Mouse (Mus musculus) neural tube, embryonic 13.5 days (tissue): Measurements from ENCODE around the gene Ankrd52. TPM values are rescaled to one million over a fixed set of nuclear protein-coding genes. Genes with fewer than 3 reads are reported as not detected.

Experiments used
- ATAC-seq: fragments of 200-750 bp; cut with Nextera tagmentation; 2 replicates; pipeline ENCODE4 v1.8.0; 2017; ENCODE audit warnings: low read depth, mild to moderate bottlenecking, moderate TSS enrichment, moderate library complexity
- H3K27ac ChIP-seq: fragments of 300-500 bp; sonication (generic); replicated peaks from 2 replicates; pipeline ENCODE4 v1.5.1; 2015; ENCODE audit warnings: moderate library complexity, mild to moderate bottlenecking, inconsistent platforms
- H3K27me3 ChIP-seq: fragments of 300-500 bp; sonication (generic); 2 replicates; pipeline ENCODE4 v1.6.1; 2015; ENCODE audit warnings: mild to moderate bottlenecking, inconsistent platforms
- H3K36me3 ChIP-seq: fragments of 300-500 bp; sonication (generic); 2 replicates; pipeline ENCODE4 v1.6.1; 2015; ENCODE audit warnings: mild to moderate bottlenecking, inconsistent platforms
- H3K4me1 ChIP-seq: fragments of 300-500 bp; sonication (generic); replicated peaks from 2 replicates; pipeline ENCODE4 v1.6.1; 2015; ENCODE audit warnings: inconsistent platforms
- H3K4me2 ChIP-seq: fragments of 300-500 bp; sonication (generic); 2 replicates; pipeline ENCODE4 v1.6.1; 2015; ENCODE audit warnings: inconsistent platforms, mild to moderate bottlenecking, moderate library complexity
- H3K4me3 ChIP-seq: fragments of 300-500 bp; sonication (generic); 2 replicates; pipeline ENCODE4 v1.5.1; 2015; ENCODE audit warnings: mild to moderate bottlenecking, inconsistent platforms
- H3K9ac ChIP-seq: fragments of 300-500 bp; sonication (generic); 2 replicates; pipeline ENCODE4 v1.6.1; 2015; ENCODE audit warnings: moderate library complexity, mild to moderate bottlenecking, inconsistent platforms
- H3K9me3 ChIP-seq: fragments of 300-500 bp; sonication (generic); 2 replicates; pipeline ENCODE4 v1.6.1; 2016; ENCODE audit warnings: inconsistent platforms
- WGBS: fragments of 180-500 bp; shearing (Covaris S2); methylation state at CpG from one replicate; pipeline ENCODE4 v1.1.7; 2015; 5-methylcytosine and 5-hydroxymethylcytosine counted together
- polyA plus RNA-seq: library from polyadenylated mRNA; unstranded; fragments of >200 nt; fragmentation: Nextera tagmentation; extraction: Ambion mirVana; gene quantifications from 2 replicates; pipeline ENCODE4 v1.2.1, GENCODE M21; 2015

The Ankrd52 gene
- polyA plus RNA-seq, 1 experiment from 2014 or later: 9.5 TPM

GRCm38 (mm10) chr10:128344568-128345275 is 32.2 kb upstream of the Ankrd52 start:
- Histone ChIP-seq H3K27ac (peak overlapping the region; percentile 39; the same call in 1 of the 2 replicates), H3K4me1 (peaks cover 26% of the 10 kb centered on the region), H3K9ac (0 out of 2 replicates have a peak overlapping the region, but pooled peaks have one; percentile 35), H3K27me3 (no peaks in the 10 kb centered on the region), H3K36me3 (peaks cover 4% of the 10 kb centered on the region; the same call in 1 of the 2 replicates), H3K9me3 (no peaks in the 10 kb centered on the region), H3K4me3 (no peak overlapping the region), H3K4me2 (peak overlapping the region; percentile 6; the same call in 1 of the 2 replicates)
- no peak for ATAC-seq
- WGBS: 62% methylated on average over 7 of the region's 7 CpGs

GRCm38 (mm10) chr10:128347541-128347940 is 29.4 kb upstream of the Ankrd52 start:
- no peak overlapping the region for H3K4me2 ChIP-seq
- H3K9ac ChIP-seq: no peak overlapping the region
- ATAC-seq: no peak
- H3K27me3 ChIP-seq: no peaks in the 10 kb centered on the region
- H3K36me3 ChIP-seq: peaks cover 30% of the 10 kb centered on the region
- WGBS: 93% methylated on average over 8 of the region's 8 CpGs
- no peaks in the 10 kb centered on the region for H3K9me3 ChIP-seq
- H3K4me1 ChIP-seq: peaks cover 16% of the 10 kb centered on the region
- no peak overlapping the region for H3K27ac ChIP-seq
- no peak overlapping the region for H3K4me3 ChIP-seq

GRCm38 (mm10) chr10:128358796-128359195 is 18.1 kb upstream of the Ankrd52 start:
- H3K4me2 ChIP-seq: no peak overlapping the region
- WGBS: 66% methylated on average over 2 of the region's 2 CpGs
- no peaks in the 10 kb centered on the region for H3K27me3 ChIP-seq
- ATAC-seq: no peak
- no peak overlapping the region for H3K27ac ChIP-seq
- peaks cover 90% of the 10 kb centered on the region for H3K36me3 ChIP-seq
- no peaks in the 10 kb centered on the region for H3K9me3 ChIP-seq
- no peaks in the 10 kb centered on the region for H3K4me1 ChIP-seq
- no peak overlapping the region for H3K9ac ChIP-seq
- no peak overlapping the region for H3K4me3 ChIP-seq

GRCm38 (mm10) chr10:128359226-128359625 is 17.7 kb upstream of the Ankrd52 start:
- no peak for ATAC-seq
- H3K36me3 ChIP-seq: peaks cover 89% of the 10 kb centered on the region
- 95% methylated on average over 6 of the region's 6 CpGs for WGBS

GRCm38 (mm10) chr10:128361836-128362235 is 15.1 kb upstream of the Ankrd52 start:
- Histone ChIP-seq H3K4me3 (no peak overlapping the region), H3K9me3 (no peaks in the 10 kb centered on the region), H3K4me1 (peaks cover 3% of the 10 kb centered on the region; the same call in 1 of the 2 replicates), H3K36me3 (peaks cover 85% of the 10 kb centered on the region), H3K4me2 (no peak overlapping the region), H3K27me3 (no peaks in the 10 kb centered on the region), H3K27ac (no peak overlapping the region), H3K9ac (no peak overlapping the region)
- WGBS: 91% methylated on average over 6 of the region's 6 CpGs
- ATAC-seq: no peak

More at GRCm38 (mm10) chr10:128359226-128359625, 17.7 kb upstream of the Ankrd52 start:
- H3K9me3 ChIP-seq: no peaks in the 10 kb centered on the region
- no peaks in the 10 kb centered on the region for H3K27me3 ChIP-seq
- no peaks in the 10 kb centered on the region for H3K4me1 ChIP-seq
- H3K4me3 ChIP-seq: no peak overlapping the region
- no peak overlapping the region for H3K27ac ChIP-seq
- H3K4me2 ChIP-seq: no peak overlapping the region
- H3K9ac ChIP-seq: no peak overlapping the region

GRCm38 (mm10) chr10:128362568-128362967 is 14.3 kb upstream of the Ankrd52 start:
- no peak for ATAC-seq
- 56% methylated on average over 3 of the region's 3 CpGs for WGBS
- peaks cover 79% of the 10 kb centered on the region for H3K36me3 ChIP-seq

GRCm38 (mm10) chr10:128367899-128368401 is 9.0 kb upstream of the Ankrd52 start:
- Histone ChIP-seq H3K4me3 (peak overlapping the region; percentile 64), H3K4me1 (peaks cover 22% of the 10 kb centered on the region), H3K9me3 (no peaks in the 10 kb centered on the region), H3K36me3 (peaks cover 26% of the 10 kb centered on the region), H3K27me3 (no peaks in the 10 kb centered on the region), H3K9ac (peak overlapping the region; percentile 79), H3K27ac (peak overlapping the region; percentile 98), H3K4me2 (peak overlapping the region; percentile 90)
- WGBS: 18% methylated on average over 19 of the region's 19 CpGs
- ATAC-seq: no peak

More at GRCm38 (mm10) chr10:128362568-128362967, 14.3 kb upstream of the Ankrd52 start:
- H3K9me3 ChIP-seq: no peaks in the 10 kb centered on the region
- H3K27ac ChIP-seq: no peak overlapping the region
- H3K4me1 ChIP-seq: peaks cover 10% of the 10 kb centered on the region
- no peaks in the 10 kb centered on the region for H3K27me3 ChIP-seq
- H3K4me2 ChIP-seq: no peak overlapping the region
- no peak overlapping the region for H3K4me3 ChIP-seq
- H3K9ac ChIP-seq: no peak overlapping the region

GRCm38 (mm10) chr10:128368402-128369217 is 8.3 kb upstream of the Ankrd52 start, which contains the start of gene Coq10a:
TSS of gene Coq10a (minus strand) at chr10:128368997.
- WGBS: under 1% methylated on average over 87 of the region's 87 CpGs
- Histone ChIP-seq H3K27me3 (no peaks in the 10 kb centered on the region), H3K27ac (peak within 1 kb of the TSS; percentile 98), H3K4me1 (peaks cover 22% of the 10 kb centered on the region), H3K9ac (peak within 1 kb of the TSS; percentile 79), H3K9me3 (no peaks in the 10 kb centered on the region), H3K4me2 (peak within 1 kb of the TSS; percentile 90), H3K36me3 (peaks cover 19% of the 10 kb centered on the region), H3K4me3 (peak within 1 kb of the TSS; percentile 64)
- peak; percentile 96 for ATAC-seq

GRCm38 (mm10) chr10:128369218-128369543 is 7.7 kb upstream of the Ankrd52 start:
- Histone ChIP-seq H3K27ac (peak overlapping the region; percentile 98), H3K4me3 (peak overlapping the region; percentile 64), H3K36me3 (peaks cover 14% of the 10 kb centered on the region), H3K4me1 (peaks cover 22% of the 10 kb centered on the region), H3K27me3 (no peaks in the 10 kb centered on the region), H3K9me3 (no peaks in the 10 kb centered on the region), H3K4me2 (peak overlapping the region; percentile 90), H3K9ac (peak overlapping the region; percentile 79)
- WGBS: 6% methylated on average over 9 of the region's 9 CpGs
- no peak for ATAC-seq

GRCm38 (mm10) chr10:128369599-128369998 is 7.3 kb upstream of the Ankrd52 start:
- H3K27me3 ChIP-seq: no peaks in the 10 kb centered on the region
- no peak for ATAC-seq
- peaks cover 22% of the 10 kb centered on the region for H3K4me1 ChIP-seq
- H3K9me3 ChIP-seq: no peaks in the 10 kb centered on the region
- H3K36me3 ChIP-seq: peaks cover 10% of the 10 kb centered on the region
- peak overlapping the region; percentile 79 for H3K9ac ChIP-seq
- peak overlapping the region; percentile 64 for H3K4me3 ChIP-seq
- peak overlapping the region; percentile 98 for H3K27ac ChIP-seq
- peak overlapping the region; percentile 90 for H3K4me2 ChIP-seq
- 77% methylated on average over 6 of the region's 6 CpGs for WGBS

GRCm38 (mm10) chr10:128370021-128370420 is 6.9 kb upstream of the Ankrd52 start:
- WGBS: 60% methylated on average over 6 of the region's 6 CpGs
- Histone ChIP-seq H3K36me3 (peaks cover 7% of the 10 kb centered on the region), H3K27me3 (no peaks in the 10 kb centered on the region), H3K4me1 (peaks cover 22% of the 10 kb centered on the region), H3K9me3 (no peaks in the 10 kb centered on the region), H3K4me3 (no peak overlapping the region), H3K4me2 (no peak overlapping the region), H3K27ac (peak overlapping the region; percentile 98; the same call in 1 of the 2 replicates), H3K9ac (no peak overlapping the region)
- no peak for ATAC-seq

GRCm38 (mm10) chr10:128370601-128371000 is 6.3 kb upstream of the Ankrd52 start:
- no peak overlapping the region for H3K4me3 ChIP-seq
- no peak overlapping the region for H3K27ac ChIP-seq
- 56% methylated on average over 4 of the region's 4 CpGs for WGBS
- no peak for ATAC-seq
- H3K9me3 ChIP-seq: no peaks in the 10 kb centered on the region
- no peaks in the 10 kb centered on the region for H3K27me3 ChIP-seq
- H3K4me2 ChIP-seq: no peak overlapping the region
- H3K36me3 ChIP-seq: peaks cover 1% of the 10 kb centered on the region
- H3K4me1 ChIP-seq: peaks cover 22% of the 10 kb centered on the region
- H3K9ac ChIP-seq: no peak overlapping the region
